Comparison of ENCODE assay signal across 8 mouse cellular contexts in genomic region chr3:135825016-135825753, GRCm38 (mm10). TPM values are rescaled to one million over a fixed set of nuclear protein-coding genes. Genes with fewer than 3 reads are reported as not detected.
DNase-seq lines count a peak whose midpoint lies in the region; ATAC-seq and TF ChIP-seq lines count a peak whose summit lies in the region.

Slc39a8 (plus strand) TSS chr3:135825279.

- DNase-seq in R1 (ENCODE audit: low read depth, low spot score) = peak; percentile 80
- DNase-seq in cerebellum, postnatal 14 days = peak; percentile 18 to 32
- peak; percentile 21 to 59 for DNase-seq in frontal cortex, postnatal 10 days (ENCODE audit: low spot score in 2 of 2)
- DNase-seq in hindbrain, embryonic 10.5 days (ENCODE audit: low spot score) = peak; percentile 83
- peak; percentile 71 for DNase-seq in layer of hippocampus, adult 9-11 months
- peak; percentile 93 for DNase-seq in lung, postnatal 0 days (ENCODE audit: low spot score)
- peak; percentile 75 for DNase-seq in ovary, adult 18-20 months (ENCODE audit: low spot score)
- DNase-seq in thymus, postnatal 0 days (ENCODE audit: low spot score) = peak; percentile 88

- no peak for TF ChIP-seq EP300 in lung, postnatal 0 days (IDR thresholded peaks at IDR 0.05)

- peak within 1 kb of the TSS; percentile 91 for H3K27ac ChIP-seq in hindbrain, embryonic 10.5 days
- H3K27ac ChIP-seq in lung, postnatal 0 days (ENCODE audit: low read length) = peak within 1 kb of the TSS; percentile 87

- peak; percentile 70 for TF ChIP-seq CTCF in lung, postnatal 0 days (IDR thresholded peaks at IDR 0.05)

- peaks cover 23% of the 10 kb centered on the region for H3K4me1 ChIP-seq in hindbrain, embryonic 10.5 days (replicated peaks)
- H3K4me1 ChIP-seq in lung, postnatal 0 days (ENCODE audit: insufficient read depth, low read depth, low read length) = no peaks in the 10 kb centered on the region

- H3K4me2 ChIP-seq in lung, postnatal 0 days (replicated peaks; ENCODE audit: low read depth, low read length) = peak within 1 kb of the TSS; percentile 98

- peaks cover 8% of the 10 kb centered on the region for H3K27me3 ChIP-seq in hindbrain, embryonic 10.5 days (ENCODE audit: insufficient read depth, poor library complexity, severe bottlenecking)
- H3K27me3 ChIP-seq in lung, postnatal 0 days (replicated peaks; ENCODE audit: insufficient read depth, low read length) = no peaks in the 10 kb centered on the region

- H3K9me3 ChIP-seq in hindbrain, embryonic 10.5 days = no peaks in the 10 kb centered on the region
- H3K9me3 ChIP-seq in lung, postnatal 0 days (ENCODE audit: low read length) = no peaks in the 10 kb centered on the region

- no peaks in the 10 kb centered on the region for H3K36me3 ChIP-seq in hindbrain, embryonic 10.5 days
- no peaks in the 10 kb centered on the region for H3K36me3 ChIP-seq in lung, postnatal 0 days (ENCODE audit: insufficient read depth, low read length)

- peak within 1 kb of the TSS; percentile 69 for H3K4me3 ChIP-seq in hindbrain, embryonic 10.5 days
- peak within 1 kb of the TSS; percentile 55 for H3K4me3 ChIP-seq in lung, postnatal 0 days (ENCODE audit: low read depth, low read length)

- peak within 1 kb of the TSS; percentile 44 for H3K9ac ChIP-seq in lung, postnatal 0 days (replicated peaks; ENCODE audit: low read depth)

- peak; percentile 96 for ATAC-seq in lung, postnatal 0 days

- WGBS in hindbrain, embryonic 10.5 days = 3% methylated on average over 22 of the region's 22 CpGs
- under 1% methylated on average over 22 of the region's 22 CpGs for WGBS in lung, postnatal 0 days

RNA-seq across cellular contexts. Expression of gene Slc39a8, which starts in this region (rescaled TPM):
- polyA plus RNA-seq in hindbrain, embryonic 10.5 days (2016; fragmentation: Nextera tagmentation; extraction: Ambion mirVana) = 17.0 and 23.6 TPM in 2 replicates
- polyA plus RNA-seq in lung, postnatal 0 days (2015; fragmentation: Nextera tagmentation; extraction: Ambion mirVana) = 57.4 and 93.5 TPM in 2 replicates
- 5.6 and 7.3 TPM in 2 replicates for polyA plus RNA-seq in thymus, postnatal 0 days (2015; fragmentation: Nextera tagmentation; extraction: Ambion mirVana)

Comparison
In these comparisons a context has a peak if more than half of its experiments do, and no peak if none do; other contexts are left out.
1. Peak in every context shown above with its lines: DNase-seq, ATAC-seq, H3K4me3 ChIP-seq and H3K27ac ChIP-seq.
2. DNase-seq: peak in every context shown above with its lines; median percentile 93 in lung, postnatal 0 days; 88 in thymus, postnatal 0 days; 83 in hindbrain, embryonic 10.5 days; 80 in R1; 75 in ovary, adult 18-20 months; 71 in layer of hippocampus, adult 9-11 months; 40 in frontal cortex, postnatal 10 days; 25 in cerebellum, postnatal 14 days.